Mouse (Mus musculus) liver, postnatal 0 days (tissue): ENCODE measurements around the gene Mrps18a.

Experiments
- CTCF ChIP-seq: sonication (generic); IDR thresholded peaks from 2 replicates; pipeline ENCODE4 v1.5.1; 2016; ENCODE audit warnings: antibody characterized with exemption, low read depth
- EP300 ChIP-seq: IDR thresholded peaks from 2 replicates; pipeline ENCODE4 v1.6.1; 2016; ENCODE audit warnings: antibody characterized with exemption, low read depth, mild to moderate bottlenecking

GRCm38 (mm10) chr17:46071531-46071930 lies 39.3 kb upstream of the Mrps18a start:
- TF ChIP-seq CTCF (no peak), EP300 (no peak)
